Mouse (Mus musculus) MEL-GATA-1-ER (cell line): ENCODE data around the gene Xylt1.

ENCODE experiments used
- DNase-seq: peaks from one replicate; pipeline ENCODE4 v3.0.0-alpha.2; 2012; ENCODE audit warnings: low read depth; ENCODE audit errors: extremely low read depth

The Xylt1 gene

DNA sequence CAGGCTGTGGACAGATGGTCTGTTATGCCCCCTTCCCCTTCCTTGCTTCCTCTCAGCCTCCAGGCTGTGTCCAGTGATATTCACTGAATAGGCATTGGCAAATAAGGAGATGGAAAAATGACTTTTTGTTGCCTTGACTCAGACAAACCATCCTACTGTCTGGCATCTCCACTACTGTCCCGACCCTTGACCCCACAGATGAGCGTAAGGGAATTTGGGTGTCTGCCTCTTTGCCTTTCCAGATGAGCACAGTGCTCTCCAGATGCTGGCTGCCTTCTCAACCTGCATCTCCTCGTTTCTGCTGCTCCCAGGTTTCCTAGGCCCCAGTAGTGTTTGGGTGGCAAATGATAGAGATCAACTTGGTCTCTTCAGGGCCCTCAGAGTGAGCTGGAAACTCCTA, 54.3 kb downstream of the Xylt1 start:
- no peak for DNase-seq

DNA sequence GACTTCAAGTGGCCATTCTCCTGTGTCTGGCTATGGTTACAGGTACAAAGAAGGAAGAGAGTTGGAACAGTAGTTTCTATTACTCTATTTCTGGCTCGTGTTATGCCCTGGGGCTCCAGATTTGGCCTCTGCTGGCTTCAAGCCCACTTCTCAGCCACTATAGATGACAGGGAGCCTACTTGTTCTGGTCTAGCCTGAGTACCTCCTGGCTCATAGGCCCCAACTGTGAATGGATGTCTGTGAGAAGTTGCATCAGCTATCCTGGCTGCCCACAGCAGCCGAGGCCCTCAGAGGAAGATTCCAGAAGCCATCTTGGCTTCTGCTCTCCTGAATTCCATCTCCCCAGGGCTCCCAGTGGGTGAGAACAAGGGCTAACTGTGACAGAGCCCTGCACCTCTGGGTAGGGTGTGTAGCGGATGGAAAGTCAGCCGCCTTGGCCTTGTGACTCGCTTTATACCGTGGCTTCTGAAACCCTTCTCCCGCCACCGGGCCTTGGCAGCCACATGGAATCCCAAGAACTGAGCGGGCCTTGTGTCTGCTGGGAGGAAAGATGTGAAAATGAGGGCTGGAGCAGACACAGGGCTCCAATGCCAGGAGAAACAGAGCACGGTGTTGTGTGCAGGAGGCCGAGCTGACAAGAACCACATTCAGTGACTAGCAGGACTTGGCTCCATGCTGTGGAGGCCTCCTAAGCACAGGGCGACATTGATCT, 55.1 kb downstream of the Xylt1 start:
- DNase-seq, result no peak

DNA sequence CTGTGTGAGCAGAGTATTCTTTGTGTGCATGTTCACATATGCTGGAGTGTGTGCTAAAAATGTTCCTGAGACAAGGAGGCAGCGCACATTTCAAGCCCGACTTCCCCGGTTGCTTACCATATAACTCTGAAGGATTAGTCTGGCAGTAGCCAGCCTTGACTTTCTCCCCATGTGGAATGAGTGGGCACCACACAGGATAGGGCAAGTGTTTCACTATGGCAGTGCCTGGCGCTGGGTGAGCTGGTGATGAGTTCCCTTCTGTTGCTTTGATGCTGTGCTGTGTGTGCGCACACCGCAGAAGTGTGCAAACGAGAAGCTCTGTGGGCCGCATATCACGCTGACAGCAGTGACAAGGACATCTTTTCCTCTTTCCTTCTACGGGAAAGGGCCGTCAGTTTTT, 56.1 kb downstream of the Xylt1 start:
- no peak for DNase-seq

DNA sequence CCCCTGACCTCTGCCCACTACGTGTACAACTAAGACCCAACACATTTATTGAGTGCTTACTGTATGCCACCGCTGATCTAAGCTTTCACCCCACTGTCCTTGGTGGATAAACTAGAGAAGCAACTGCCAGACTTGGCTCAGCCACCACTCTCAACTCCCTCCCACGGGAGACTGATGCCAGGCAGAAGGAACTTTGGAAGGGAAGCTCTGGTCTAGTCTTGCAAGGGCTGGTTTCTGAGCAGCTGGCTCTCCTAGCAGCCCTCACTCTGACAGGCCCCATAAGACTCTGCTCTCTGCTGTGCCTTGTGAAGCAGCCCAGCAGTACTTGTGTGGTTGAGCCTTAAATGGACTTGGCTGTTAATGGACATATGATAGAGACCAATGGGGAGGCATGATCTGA, 60.2 kb downstream of the Xylt1 start:
- no peak for DNase-seq

DNA sequence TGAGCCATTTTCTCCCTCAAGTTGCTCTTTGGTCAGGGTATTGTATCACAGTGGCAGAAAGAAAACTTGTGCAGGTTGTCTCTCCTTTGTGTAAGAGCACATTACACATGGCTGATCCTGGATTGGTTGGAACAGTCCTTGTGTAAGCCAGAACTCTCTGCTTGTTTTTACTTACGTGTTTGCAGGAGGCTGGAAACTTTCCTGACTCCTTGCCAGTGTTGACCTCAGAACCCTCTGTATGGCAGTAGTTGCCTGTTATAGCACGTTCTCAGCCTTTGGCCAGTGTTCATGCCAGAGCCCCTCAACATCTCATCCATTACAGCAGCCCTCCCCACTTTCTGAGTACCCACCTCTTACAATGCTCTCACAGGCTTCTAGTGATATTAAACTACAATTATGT, 61.9 kb downstream of the Xylt1 start:
- no peak for DNase-seq

DNA sequence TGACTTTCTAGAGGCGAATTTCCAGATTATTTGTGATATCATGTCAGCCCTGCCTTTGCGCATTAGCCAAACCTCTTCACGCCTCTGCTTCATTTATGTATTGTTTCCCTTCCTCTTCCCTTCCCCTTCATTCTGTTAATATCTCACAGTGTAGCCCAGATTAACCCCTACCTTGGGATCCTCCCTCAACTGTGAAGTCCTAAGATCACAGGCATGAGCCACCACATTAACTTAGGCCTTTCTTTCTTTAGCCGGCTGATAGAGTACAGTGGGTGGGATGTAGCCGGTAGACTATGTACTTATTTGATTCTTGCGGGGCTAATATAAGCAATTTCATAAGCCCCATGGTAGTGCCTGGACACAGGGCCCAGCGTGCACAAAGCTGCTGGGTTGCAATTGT, 62.4 kb downstream of the Xylt1 start:
- no peak for DNase-seq

DNA sequence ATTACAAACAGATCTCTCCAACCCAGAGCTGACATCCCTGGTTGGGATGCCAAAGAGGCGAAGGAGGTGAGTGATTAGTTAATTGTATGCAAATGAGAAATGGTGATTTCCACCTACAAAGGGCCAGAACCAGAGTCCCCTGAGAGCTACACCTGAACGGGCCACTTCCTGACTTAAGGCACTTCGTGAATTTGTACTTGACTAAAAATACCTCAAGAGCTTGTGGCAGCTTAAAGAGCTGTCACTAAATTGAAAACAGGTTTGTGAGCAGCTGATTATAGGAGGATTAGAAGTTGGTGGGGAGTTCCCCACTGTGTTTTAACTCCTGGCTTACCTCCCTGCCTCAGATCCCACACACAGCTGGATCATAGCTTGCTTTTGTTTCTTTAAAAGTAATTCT, 64.7 kb downstream of the Xylt1 start:
- DNase-seq, result no peak

DNA sequence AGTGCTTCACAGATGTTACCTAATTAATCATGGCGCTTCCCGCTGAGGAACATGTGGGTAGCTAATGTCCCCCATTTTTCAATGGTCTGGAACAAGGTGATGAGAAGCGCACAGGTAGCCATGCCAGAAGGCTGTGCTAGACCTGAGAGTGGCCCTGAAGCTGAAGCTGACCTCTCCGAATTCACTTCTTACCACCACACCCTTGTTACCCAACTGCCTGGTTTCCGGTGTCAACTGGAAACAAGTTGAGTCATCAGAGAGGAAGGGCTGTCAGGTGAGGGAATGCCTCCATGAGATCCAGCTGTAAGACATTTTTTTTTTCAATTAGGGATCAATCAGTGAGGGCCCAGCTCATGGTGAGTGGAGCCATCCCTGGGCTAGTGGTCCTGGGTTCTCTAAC, 68.8 kb downstream of the Xylt1 start:
- DNase-seq, result no peak

DNA sequence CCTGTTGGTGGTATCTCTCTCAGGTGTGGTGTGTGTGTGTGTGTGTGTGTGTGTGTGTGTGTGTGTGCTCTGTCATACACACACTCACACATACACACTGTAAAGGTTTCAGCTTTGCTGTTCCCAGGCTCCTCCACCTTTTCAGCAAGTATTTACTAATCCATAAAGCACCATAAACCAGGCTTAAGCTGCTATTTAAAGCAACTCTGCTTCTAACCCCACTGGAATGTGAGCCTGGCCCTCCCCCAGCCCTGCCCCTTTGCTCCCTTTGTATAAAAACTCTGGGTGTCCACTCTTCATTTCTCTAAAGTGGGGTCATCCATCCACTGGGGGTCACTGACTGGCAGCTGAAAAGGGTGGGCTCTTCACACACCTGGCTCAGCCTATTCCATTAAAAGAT, 70.4 kb downstream of the Xylt1 start:
- DNase-seq, result no peak

DNA sequence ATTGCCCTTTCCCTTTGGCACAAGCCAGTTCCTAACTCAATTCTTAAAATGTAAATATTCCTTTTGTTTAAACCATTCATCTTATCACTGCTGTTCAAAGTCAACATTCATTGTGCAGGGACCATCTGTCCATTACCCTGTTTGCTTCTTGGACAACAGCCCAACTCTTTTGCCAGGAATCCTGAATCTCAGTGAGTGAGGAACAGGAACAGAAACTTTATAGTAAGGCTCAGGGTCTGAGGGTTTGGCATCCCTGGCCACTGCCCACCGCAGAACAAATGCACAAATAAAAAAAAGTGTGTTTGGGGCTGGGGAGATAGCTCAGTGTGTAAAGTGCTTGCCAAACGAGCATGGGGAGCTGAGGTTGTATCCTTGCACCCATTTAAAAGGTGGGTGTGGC, 71.5 kb downstream of the Xylt1 start:
- no peak for DNase-seq

DNA sequence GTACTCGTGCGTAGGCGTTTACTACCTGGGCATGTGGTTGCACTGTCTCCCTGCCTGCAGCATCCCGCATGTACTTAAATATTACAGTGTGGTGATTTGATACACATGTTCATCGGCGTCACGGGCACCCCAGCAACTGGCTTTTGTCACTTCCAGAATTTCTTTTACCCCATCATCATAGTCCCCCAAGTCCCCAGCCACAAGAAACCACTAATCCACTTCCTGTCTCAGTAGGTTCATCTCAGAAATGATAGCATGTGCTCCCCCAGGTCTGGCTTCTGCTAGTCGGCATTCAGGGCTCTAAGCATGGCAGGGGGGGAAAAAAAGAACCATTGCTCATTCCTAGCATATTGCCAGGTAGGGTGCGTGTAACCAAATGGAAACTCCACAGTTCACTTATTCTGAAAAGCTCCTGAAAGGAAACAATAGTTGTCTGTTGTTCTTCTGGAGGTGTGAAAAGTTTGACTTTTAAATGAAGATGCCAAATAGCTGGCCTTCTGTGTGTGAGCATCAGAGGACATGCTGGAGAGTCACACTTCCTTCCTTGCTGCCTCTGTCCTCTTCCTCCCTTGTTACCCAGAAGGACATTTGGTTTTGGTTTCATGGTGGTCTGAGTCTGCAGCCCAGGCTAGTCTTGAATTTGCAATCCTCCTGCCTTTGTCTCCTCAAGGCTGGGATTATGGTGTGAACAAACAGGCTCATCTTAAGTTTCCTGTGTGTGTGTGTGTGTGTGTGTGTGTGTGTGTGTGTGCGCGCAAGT, 74.2 kb downstream of the Xylt1 start:
- no peak for DNase-seq

DNA sequence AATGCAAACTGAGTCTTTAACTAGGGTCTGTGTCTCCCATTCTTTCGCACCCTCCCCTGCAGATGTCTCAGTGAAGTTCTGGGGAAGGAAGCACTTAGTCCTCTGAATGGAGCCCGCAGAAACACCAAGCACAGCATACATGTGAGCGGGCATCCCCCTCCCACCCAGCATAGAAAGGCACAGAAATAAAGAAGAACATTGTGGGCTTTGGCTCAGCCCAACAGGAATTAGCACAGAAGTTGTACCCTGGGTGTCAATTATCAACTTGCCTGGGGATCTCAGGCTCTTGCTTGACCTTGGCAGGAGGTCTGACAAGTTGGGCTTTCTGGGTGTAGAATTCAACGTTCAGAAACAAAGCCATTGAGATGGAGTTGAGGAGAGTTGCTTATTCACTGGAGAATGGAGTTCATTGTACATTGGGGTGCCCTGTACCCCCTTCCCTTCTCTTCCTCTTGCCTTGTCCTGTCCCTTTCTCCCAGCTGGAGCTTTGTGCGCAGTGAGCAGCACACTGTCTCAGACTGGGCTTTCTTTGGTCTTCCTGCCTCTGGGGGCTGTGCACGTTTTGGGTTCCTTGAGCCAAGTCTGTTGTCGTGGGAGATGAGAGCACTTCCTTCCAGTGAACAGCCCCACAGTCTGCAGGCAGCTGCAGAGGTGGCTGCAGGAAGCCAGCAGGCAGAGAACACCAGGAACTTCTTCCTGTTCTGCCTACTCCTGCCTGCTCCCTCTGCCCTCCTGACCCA, 81.6 kb downstream of the Xylt1 start:
- DNase-seq, result no peak

DNA sequence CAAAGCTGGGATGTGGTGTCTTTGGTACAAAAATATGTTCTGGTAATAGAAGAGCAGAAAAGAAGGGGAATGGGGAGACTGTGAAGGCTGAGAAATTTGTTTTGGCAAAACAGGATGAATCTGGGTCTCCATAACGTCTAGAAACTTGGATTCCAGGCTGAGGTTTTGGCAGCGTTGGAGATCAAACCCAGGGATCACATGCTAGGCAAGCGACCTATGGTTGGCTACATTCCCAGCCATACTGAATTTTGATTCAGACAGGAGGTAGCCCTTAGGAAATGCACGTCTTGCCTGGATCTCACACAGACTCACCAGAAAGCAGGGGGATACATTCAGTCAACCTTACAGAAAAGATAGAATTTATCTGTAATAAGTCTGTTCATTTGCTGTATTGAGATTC, 84.2 kb downstream of the Xylt1 start:
- DNase-seq, result no peak

DNA sequence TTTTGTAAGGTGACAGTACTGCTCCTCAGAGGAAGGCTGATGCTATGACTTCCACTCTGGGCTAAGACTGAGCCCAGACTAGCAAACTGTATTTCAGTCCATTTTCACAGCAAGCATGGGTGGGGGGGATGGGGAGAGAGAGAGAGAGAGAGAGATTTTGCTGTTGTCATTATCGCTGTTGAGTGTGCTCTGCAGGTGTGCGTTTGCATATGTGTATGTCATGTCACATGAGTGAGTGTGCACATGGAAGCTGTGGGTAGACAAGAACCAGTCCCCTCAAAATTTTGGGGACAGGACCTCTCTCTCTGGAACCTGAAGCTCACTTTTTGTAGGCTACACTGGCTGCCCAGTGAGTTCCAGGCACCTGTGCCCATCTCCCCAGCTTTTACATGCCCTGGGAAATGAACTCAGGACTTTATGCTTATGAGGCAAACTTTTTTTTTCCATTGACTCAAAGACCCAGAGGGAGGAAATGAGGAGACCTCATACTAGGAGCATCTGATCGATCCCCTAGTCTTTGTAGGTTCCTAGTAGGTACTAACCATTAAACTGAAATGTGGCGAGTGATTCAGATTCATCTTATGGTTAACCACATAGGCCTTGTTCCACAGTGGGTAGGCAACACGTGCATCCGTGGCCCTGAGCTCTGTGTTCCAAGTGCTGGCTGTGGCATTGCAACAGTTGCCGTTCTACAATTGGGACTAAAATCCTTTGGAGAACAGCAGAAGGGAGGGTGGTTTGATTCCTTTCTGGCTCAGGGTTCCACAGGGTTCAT, 85.4 kb downstream of the Xylt1 start:
- no peak for DNase-seq

DNA sequence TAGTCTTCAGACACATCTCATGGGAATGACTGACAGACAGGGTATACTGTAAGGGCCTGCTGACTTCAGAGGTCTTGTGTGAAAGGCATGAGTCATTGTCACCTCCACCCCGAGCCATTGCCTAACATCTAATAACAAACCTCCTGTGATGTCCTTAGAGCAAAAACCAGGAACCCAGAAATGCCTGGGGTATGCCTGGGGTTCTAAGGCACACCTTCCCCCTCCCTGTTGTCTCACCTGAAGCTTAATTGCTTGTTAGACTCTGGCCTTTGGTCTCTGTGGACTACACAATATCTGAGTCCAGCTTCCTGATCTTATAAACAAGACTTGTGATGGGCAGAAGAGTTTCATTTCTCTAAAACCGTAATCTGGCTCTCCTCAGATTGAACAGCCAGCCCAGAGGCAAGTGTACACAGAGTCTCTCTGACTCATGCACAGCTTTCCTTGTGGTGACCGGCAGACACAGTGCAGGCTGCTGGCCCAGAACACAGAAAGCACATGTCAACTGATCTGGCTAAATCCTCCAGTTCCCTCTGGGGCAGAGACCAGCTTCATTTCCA, 89.5 kb downstream of the Xylt1 start:
- no peak for DNase-seq

DNA sequence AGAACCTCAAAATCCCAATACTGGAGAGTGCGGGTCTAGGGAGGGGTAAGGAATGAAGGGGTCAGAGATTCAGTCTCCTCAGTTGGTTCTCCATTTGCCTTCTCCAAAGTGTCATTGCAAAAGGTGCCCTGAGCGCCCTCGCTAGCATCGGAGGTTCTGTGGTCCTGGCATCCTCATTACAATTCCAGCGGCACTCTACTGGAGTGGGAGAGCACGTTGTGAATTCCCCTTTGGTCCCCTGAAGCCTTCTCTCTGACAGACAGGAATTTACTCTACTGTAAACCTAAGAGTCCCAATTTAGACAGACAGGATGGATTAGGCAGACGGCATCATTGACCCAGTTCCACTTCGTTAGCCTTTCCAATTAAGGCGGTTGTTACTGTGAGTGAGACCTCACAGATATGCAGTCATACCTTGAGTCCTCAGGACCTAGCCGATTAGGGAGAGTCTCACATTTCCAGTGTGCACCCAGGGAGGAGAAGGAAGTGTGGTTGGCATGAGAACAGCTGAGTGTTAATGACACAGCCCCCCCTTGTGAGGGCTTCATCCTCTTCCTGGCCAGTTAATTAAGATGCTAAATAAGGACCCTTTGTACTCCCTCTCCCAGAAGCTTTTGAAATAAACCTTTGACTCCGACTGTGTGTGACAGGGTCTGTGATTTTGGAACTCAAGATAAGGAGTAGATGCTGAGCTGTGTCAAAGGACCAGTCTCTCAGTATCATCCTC, 91.4 kb downstream of the Xylt1 start:
- no peak for DNase-seq

DNA sequence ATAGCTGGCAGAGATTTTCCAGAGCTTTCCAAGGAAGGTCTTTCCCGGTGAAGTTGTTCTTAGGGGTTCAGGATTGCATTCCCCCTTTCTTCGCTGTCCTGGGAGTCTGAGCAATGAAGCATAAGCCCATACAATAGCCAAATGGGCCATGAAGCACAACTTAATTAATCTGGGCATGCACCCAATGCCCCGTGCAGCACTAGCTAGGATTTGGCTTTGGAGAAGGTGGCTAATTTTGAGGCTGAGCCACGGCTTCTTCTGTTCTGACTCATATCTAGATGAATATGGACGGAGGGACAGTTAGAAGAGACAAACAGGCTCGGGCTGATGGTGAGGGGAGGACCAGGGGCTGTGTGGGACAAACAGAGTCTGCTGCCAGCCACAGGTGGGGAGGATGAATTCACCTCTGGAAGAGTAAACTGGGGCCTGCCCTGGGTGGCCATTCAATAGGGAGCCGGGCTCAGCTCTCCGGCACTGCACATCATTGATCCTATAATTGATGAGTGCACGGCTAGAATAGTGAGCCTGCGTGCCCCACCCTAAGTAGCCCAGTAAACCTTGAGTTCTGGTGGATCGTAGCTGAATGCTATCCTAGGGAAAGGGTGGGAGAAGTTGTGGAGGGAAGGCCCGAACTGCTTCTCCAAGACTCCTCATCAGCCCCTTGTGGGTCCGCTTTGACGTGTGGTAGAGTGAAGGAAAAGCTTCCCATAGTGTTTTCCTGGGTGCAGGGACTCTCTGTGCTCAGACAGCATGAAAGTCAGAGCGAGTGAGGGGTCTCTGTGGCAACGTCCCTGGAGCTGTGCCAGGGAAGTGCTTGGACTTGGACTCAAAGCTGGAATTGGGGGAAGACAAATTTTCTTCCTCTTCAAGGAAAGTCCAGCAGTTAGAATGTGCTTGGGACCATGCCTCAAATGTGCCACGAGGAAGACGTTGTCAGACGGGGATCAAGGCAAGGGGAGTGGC, 92.3 kb downstream of the Xylt1 start:
- DNase-seq, result no peak

DNA sequence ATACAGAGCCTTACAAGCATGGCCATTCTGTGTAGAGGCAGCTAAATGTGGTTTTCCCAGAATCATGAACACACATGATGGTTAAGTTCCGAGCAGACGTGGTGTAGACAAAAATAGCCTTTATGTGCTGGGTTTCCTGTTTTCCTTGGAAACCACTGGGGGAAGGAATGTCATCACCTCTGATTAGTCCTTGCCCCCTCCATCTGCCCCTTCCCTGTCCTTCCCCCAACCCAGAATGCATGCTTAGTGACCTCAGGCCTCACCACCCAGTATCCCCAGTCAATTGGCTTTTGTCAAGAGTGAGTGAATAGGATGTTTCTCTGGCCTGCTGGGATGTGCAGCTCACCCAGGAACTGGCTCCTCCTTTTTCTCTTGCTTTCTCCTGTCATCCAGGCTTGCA, 93.5 kb downstream of the Xylt1 start:
- no peak for DNase-seq

DNA sequence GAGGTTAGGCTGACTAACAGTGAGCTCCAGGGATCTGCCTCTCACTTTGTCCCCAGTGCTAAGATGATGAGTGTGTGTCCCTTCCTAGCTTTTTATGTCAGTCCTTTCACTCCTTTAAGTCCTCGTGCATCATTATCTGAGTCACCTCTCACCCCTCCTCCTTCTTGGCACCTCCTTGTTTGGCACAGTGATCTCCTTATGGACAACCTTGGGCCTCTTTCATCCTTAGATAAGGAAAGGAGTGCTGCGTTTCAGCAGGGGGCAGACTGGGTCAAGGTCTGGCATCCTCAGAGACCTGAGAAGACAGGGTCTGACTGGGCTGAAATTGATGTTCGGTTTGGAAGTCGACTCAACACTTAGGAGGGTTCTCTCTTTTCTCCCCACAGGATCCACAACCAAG, 94.3 kb downstream of the Xylt1 start:
- no peak for DNase-seq

DNA sequence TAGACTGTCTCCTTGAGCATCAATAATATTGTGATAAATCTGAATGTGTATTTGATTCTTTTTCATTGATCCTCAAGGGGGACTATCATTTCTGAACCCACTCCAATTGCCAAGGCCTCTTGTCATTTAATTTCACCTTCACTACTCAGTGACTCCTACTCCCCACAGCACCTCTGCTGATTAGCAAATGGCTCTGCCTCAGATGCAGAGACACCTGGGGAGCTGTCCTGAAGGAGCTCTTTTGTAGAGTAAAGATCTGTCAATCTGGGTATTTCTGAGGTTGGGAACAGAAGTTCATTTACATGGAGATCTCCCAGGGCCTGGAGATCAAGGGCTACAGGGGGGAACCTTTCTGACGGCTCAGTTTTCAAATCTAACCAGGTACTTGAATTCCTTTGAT, 98.2 kb downstream of the Xylt1 start:
- DNase-seq, result no peak
